Mouse (Mus musculus): ENCODE data around the gene Fstl3.
A peak's percentile ranks its signal among the peaks of the same experiment; 100 is the strongest.

Gene Fstl3

DNA sequence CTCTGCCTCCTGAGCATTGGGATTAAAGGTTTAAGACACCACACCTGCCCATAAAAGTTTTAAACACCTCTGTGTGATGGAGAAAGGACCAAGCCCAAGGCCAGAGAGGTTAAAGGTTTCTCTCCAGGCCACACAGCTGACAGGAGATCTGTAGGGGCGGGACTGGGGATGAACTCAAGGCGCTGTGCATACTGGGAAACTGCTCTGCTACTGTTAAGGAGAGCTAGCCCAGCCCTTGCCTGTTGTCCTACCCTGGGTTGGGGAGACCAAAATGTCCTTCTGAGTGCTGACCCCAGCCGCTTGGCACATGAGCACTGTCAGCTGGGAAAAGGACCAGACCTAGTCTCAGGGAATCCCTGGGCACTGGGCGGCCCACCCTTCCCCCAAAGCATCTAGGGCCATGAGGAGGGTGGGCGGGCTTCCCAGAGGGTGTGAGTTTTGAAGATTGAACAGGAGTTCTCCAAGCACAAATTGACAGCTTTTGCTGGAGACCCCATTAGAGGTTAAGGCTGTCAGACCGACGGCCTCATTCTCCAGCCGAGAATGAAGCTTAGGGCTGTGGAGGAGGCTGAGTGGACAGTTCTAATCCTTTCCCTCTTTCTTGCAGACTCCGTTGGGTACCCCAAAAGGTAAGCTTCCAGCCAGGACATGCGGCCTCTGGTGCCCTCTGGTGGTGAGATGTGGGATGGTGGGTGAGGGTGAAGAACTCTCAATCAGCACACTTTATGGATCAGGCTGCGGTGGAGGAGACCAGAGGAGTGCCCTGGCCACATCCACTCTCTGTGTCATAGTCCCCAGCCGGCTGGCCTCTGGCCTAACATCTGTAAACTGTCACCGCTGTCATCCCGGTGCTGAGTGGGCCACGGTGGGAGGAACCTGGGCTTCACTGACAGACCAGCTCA, 34.9 kb downstream of the Fstl3 start:
- DNase-seq (ENCODE audit: low spot score): peak; percentile 70

DNA sequence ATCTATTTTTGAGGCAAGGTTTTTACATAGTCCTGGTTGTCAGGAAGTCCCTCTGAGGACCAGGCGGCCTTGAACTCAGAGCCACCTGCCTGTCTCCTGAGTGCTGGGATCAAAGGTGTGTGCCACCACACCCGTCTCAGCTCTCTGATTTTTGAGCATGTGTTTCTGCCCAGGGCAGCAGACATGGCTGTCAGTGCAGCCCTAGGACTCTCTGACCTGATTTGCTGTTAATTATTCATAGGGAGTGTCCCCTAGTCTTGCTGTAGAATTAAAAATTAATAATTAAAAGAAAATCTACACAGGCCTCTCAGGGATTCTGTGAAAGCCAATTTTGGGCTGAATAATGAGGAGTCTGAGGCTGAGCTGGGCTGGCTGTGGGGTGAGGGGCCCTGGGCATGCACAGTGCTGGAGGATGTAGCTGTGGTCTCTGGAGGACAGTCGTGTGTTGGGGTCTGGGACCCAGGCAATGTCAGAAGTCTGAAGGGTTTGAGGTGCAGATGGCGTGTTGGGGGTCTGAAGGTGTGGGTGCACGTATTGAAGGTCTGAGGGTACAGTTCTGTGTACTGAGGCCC, 37.3 kb downstream of the Fstl3 start:
- no peak for DNase-seq (ENCODE audit: low spot score)

DNA sequence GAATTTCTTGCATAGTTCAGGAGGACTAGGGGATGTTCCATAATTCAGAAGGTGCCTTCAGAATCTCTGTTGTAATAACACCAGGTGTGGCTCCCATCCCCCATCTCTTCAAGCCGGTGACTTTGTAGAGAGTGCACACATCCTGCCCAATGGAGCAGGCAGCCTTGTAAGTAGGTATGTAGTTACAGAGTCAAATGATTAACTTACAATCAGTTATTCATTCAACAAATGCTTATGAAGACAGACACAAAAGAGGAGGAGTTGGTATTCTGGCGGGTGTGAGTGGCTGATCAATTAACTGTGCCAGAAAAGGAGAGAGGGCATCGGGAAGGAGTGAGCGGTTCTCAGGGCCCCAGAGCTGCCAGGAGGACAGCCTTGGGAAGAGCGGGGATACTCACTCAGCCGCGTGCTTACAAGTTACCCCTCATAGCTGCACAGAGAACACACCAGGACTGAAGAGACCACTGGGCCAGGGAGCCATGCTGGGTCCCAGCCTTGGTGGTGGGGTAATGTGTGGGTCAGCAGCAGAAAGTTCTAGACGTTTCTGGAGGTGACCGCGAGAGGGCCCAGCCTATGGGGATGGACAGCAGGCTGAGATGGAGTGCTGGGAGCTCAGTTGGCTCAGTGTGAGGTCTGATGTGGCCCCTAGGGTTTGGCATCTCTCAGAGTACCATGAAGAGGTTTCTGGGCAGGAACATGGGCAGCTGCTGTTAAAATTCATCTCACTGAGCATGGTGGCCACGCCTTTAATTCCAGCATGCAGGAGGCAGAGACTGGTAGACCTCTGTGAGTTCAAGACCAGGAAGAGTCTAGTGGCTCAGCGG, 38.8 kb downstream of the Fstl3 start:
- DNase-seq (ENCODE audit: low spot score): peak; percentile 62

DNA sequence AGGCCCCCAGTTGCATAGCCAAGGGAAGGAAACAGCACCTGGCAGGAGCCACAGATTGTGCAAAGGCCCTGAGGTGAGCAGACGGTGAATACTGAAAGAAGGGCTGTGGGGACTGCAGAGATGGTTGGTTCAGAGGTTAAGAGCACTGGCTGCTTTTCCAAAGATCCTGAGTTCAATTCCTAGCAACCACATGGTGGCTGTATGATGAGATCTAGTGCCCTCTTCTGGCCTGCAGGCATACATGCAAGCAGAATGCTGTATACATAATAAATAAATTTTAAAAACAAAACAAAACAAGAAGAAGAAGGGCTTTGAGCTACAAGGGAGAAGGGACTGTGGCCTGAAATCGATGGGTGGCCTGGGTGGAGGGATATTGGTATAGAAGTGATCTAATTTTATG, 40.0 kb downstream of the Fstl3 start:
- DNase-seq (ENCODE audit: low spot score): no peak

DNA sequence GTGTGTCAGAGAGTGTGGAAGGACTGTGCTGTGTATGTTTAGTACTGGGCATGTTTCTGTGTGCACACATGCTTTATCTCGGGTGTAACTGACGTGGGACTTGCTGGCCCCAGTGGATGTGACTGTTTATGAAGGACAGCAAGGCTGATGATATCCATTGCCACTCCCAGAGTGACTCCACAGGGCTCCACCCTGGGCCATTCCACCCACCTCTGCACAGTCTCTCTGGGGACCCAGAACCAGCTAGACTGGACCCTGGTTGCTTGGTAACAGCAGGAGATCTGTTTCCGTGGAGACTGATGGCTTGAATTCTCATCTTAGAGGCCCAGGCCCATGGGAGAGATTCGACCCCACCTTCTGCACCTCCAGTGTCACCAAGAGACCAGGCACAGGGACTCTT, 41.2 kb downstream of the Fstl3 start:
- DNase-seq (ENCODE audit: low spot score): no peak

DNA sequence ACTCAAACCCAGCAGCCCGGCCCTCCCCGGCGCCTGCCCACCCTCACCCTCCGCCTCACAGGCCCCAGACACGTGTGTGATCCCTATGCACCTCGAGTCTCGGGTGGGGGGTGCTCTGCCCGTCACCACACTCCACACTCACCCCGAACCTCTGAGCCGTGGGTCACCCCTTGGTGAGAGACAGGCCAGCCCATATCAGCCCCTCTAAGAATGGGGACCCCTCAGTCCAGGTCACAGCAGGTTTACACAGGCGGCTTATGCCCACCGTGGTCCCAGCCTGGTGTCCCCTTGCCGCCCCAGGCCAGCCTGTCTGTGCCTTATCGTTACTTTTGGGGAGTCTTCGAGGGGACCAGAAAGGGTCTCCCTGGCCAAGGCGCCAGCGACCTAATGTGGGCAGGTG, 42.5 kb downstream of the Fstl3 start:
- DNase-seq (ENCODE audit: low spot score): no peak

DNA sequence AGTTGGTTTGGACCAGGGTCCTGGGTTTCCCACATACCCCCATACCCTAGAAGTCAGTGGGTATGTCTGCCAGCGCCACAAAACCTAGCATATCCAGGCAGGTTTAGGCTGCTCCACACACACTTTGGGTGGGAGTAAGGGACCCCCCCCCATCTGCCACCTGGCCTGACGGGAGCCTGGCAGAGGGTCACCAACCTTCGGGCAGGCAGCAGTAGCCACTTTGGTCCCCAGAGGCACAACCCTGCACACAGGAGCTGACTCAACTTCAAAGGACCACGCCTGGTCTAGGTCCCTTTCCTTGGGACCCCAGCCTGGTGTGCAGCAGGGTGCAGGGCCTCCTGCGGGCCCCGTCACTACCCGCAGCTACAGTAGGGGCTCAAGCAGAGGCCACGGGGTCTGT, 43.2 kb downstream of the Fstl3 start:
- no peak for DNase-seq (ENCODE audit: low spot score)

DNA sequence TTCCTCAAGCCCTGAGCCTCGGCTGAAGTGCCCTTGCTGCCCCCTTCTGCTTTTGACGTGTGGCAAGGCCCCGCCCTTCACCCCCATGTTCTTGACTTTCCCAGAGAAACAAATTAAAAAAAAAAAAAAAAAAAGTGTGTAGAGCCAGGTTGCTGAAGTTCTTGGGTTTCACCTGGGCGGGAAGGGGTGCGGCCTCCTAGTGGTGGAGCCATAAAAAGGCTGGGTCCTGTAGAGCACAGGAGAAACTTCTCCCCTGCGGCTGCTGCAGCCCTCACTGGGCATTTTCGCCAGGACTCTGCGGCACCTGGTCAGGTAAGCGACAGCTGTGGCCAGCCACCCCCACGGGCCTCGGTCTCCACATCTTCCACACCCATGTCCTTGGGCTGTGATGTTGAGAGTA, 43.7 kb downstream of the Fstl3 start, which contains the start of gene Misp:
TSS of gene Misp (plus strand) at position 208 of the 400 bp plus-strand sequence.
- no peak for DNase-seq (ENCODE audit: low spot score)

DNA sequence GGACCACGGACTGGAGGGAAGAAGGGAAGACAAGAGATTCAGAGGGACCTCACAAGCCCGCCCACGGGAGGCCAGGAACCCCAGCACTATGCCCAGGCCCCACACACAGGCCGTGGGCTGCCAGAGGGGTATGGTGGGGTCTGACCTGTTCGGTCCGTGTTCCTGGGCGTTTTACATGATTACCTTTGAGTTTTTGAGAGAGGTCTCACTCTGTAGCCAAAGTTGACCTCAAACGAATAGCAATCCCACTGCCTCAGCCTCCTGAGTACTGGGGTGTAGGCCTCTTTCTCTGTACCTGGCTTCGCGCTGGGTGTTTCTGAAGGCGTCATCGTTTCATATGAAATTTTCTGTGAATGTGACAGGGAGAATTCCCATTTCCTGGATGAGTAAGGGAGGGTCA, 44.7 kb downstream of the Fstl3 start:
- no peak for DNase-seq (ENCODE audit: low spot score)

DNA sequence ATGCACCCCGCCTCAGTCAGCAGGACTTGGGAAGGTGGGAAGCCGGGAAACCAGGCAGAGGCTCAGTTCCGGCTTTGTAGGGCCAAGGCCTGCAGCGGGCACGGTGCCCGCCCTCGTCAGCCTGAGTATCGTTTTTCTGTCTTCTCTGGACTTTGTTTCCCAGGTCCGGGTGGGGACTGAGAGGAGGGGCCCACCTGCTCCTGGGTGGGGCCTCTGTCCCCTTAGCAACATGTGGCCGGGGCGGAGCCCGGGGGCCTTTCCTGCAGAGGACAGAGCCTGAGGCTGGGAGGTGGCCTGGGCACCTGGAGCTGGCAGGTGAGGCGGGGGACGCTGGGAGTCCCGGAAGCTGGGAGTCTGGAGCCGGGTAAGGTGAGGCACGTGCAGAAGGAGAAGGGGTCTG, 45.3 kb downstream of the Fstl3 start:
- peak; percentile 77 for DNase-seq (ENCODE audit: low spot score)

DNA sequence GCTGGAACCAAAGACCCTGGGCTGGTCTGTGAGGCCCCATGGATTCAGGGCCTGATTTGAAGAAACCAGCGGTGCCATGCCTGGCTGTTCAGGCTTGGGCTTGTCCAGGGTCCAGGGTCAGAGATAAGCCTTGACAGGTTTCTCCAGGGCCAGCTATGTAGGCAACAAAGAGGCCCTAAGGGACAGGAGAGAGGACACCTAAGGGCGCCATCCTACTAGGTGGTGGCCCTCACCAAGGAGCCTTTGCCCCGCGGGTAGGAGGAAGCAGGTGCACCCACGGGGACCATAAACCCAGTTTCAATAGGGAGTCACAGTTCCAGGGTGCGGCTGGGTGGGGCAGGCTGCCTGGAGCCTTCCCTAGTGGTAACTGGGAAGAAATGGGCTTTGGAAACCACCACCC, 45.9 kb downstream of the Fstl3 start:
- no peak for DNase-seq (ENCODE audit: low spot score)

DNA sequence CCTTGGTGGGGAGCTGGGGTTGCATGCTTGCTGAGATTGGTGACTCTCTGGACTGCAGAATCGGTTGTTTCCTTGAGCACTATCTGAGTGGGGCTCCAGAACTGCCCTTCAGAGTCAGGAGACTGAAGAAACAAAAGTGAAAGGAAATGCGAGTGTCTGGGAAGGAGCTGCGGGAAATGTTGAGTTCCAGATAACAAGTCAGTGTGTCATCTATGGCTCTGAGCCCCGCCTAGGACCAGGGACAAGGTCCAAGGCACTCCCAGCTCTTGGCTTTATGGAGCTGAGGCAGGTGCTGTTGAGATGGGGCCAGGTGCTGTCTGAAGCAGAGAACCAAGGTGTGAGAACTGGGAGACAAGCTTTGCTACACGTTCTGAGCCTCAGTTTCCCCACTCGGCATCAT, 47.3 kb downstream of the Fstl3 start:
- DNase-seq (ENCODE audit: low spot score): peak; percentile 79

DNA sequence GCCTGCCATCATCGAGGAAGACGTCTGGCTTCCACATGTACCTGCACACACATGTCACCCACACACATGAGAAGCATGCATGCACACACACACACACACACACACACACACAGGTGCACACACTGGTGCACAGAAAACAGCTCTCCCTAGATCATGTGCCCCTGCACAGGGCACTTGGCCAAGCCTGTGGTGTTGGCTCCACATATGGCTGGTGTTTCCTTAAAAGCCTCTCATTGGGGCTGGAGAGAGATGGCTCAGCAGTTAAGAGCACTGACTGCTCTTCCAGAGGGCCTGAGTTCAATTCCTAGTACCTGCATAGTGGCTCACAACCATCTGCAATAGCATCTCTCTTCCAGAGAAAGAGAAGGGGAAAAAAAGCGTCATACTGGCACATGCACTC, 54.5 kb downstream of the Fstl3 start:
- no peak for DNase-seq (ENCODE audit: low spot score)
